Mouse (Mus musculus) cerebellum, adult 2 months (tissue): ENCODE measurements around the gene Slc22a21.

Experiments
- CTCF ChIP-seq: fragments of 200-500 bp; IDR thresholded peaks from 2 replicates; pipeline ENCODE4 v1.5.1; 2011; ENCODE audit warnings: low read depth, mild to moderate bottlenecking, control low read depth, low read length, moderate library complexity, borderline replicate concordance; ENCODE audit not compliant: insufficient read depth
- POLR2A ChIP-seq: fragments of 200-500 bp; IDR thresholded peaks from 2 replicates; pipeline ENCODE4 v1.6.1; 2011; ENCODE audit warnings: low read length, control low read depth, borderline replicate concordance; ENCODE audit not compliant: insufficient read depth

DNA sequence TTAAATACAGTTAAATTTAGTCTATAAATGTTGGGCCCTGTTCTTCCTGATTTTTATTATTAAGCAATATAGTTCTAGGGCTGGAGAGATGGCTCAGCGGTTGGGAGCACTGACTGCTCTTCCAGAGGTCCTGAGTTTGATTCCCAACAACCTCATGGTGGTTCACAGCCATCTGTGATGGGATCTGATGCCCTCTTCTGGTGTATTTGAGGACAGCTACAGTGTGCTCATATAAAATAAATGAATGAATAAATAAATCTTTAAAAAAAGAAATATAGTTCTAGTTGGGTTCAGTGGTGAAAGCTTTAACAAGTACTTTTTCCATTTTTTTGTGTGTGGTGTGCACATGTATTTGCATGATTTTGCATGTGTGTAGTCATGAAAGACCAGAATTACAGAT is 9.1 kb upstream of the Slc22a21 start:
- TF ChIP-seq CTCF (no peak), POLR2A (no peak)
